Mouse (Mus musculus): ENCODE data around the gene Vav2.

- TF ChIP-seq POLR2A (IDR thresholded peaks at IDR 0.05; ENCODE audit: insufficient read depth, low read depth, low read length) (no peak), CTCF (IDR thresholded peaks at IDR 0.05) (no peak), EP300 (IDR thresholded peaks at IDR 0.05; ENCODE audit: insufficient read depth, low read depth, low read length) (no peak)
Observed at GRCm38 (mm10) chr2:27450226-27450625, 23.4 kb upstream of the Vav2 start.
